Mouse (Mus musculus) forebrain, embryonic 11.5 days (tissue): ENCODE data around the gene Olfr692. TPM values are rescaled to one million over a fixed set of nuclear protein-coding genes. Genes with fewer than 3 reads are reported as not detected.

Experiments
- ATAC-seq: fragments of 200-750 bp; cut with Nextera tagmentation; replicated peaks from 2 replicates; pipeline ENCODE4 v1.8.0; 2017; ENCODE audit warnings: moderate TSS enrichment; ENCODE audit not compliant: low FRiP score
- DNase-seq: peaks from one replicate; pipeline ENCODE4 v3.0.0-alpha.2; 2017; ENCODE audit warnings: low spot score
- H3K27ac ChIP-seq: fragments of 300-500 bp; sonication (generic); 2 replicates; pipeline ENCODE4 v1.5.1; 2014; ENCODE audit warnings: low read depth, low read length
- H3K27me3 ChIP-seq: fragments of 300-500 bp; sonication (generic); 2 replicates; pipeline ENCODE4 v1.6.1; 2014; ENCODE audit warnings: mild to moderate bottlenecking, low read length, mixed read lengths; ENCODE audit not compliant: control insufficient read depth, insufficient read depth
- H3K36me3 ChIP-seq: fragments of 300-500 bp; sonication (generic); 2 replicates; pipeline ENCODE4 v1.6.1; 2014; ENCODE audit warnings: mild to moderate bottlenecking, low read length, moderate library complexity, mixed read lengths; ENCODE audit not compliant: control insufficient read depth, insufficient read depth
- H3K4me1 ChIP-seq: fragments of 300-500 bp; sonication (generic); replicated peaks from 2 replicates; pipeline ENCODE4 v1.6.1; 2014; ENCODE audit warnings: low read length, mixed read lengths; ENCODE audit not compliant: control insufficient read depth, insufficient read depth
- H3K4me2 ChIP-seq: fragments of 300-500 bp; sonication (generic); 2 replicates; pipeline ENCODE4 v1.6.1; 2014; ENCODE audit warnings: low read depth, mild to moderate bottlenecking, low read length, moderate library complexity, mixed read lengths; ENCODE audit not compliant: severe bottlenecking
- H3K4me3 ChIP-seq: fragments of 300-500 bp; sonication (generic); 2 replicates; pipeline ENCODE4 v1.5.1; 2014; ENCODE audit warnings: low read depth, low read length
- H3K9ac ChIP-seq: fragments of 300-500 bp; sonication (generic); 2 replicates; pipeline ENCODE4 v1.6.1; 2014; ENCODE audit warnings: low read length
- H3K9me3 ChIP-seq: fragments of 300-500 bp; sonication (generic); 2 replicates; pipeline ENCODE4 v1.6.1; 2016; ENCODE audit warnings: low read length, mixed read lengths; ENCODE audit not compliant: control insufficient read depth
- WGBS: fragments of 180-500 bp; shearing (Covaris S2); extraction: QIAGEN DNeasy Blood & Tissue Kit; methylation state at CpG from one replicate; pipeline ENCODE4 v1.1.7; 2014; 5-methylcytosine and 5-hydroxymethylcytosine counted together
- polyA plus RNA-seq: library from polyadenylated mRNA; unstranded; fragments of >200 nt; fragmentation: Nextera tagmentation; extraction: Ambion mirVana; gene quantifications from 2 replicates; pipeline ENCODE4 v1.2.1, GENCODE M21; 2014

The Olfr692 gene
- polyA plus RNA-seq, 1 experiment from 2014 or later, result not detected

- ATAC-seq, result no peak
These were observed 48.5 kb downstream of the Olfr692 start for GRCm38 (mm10) chr7:105416529-105416928.

GRCm38 (mm10) chr7:105418106-105418505, 50.1 kb downstream of the Olfr692 start:
- no peaks in the 10 kb centered on the region for H3K9me3 ChIP-seq
- no peak for ATAC-seq
- DNase-seq, result no peak
- no peak overlapping the region for H3K4me2 ChIP-seq
- H3K9ac ChIP-seq, result no peak overlapping the region
- H3K27me3 ChIP-seq, result no peaks in the 10 kb centered on the region
- no peak overlapping the region for H3K27ac ChIP-seq
- H3K4me3 ChIP-seq, result no peak overlapping the region
- 88% methylated on average over 5 of the region's 5 CpGs for WGBS
- no peaks in the 10 kb centered on the region for H3K4me1 ChIP-seq
- no peaks in the 10 kb centered on the region for H3K36me3 ChIP-seq

More at GRCm38 (mm10) chr7:105416529-105416928, 48.5 kb downstream of the Olfr692 start:
- no peaks in the 10 kb centered on the region for H3K27me3 ChIP-seq
- no peaks in the 10 kb centered on the region for H3K9me3 ChIP-seq
- no peak overlapping the region for H3K9ac ChIP-seq
- 92% methylated on average over 7 of the region's 7 CpGs for WGBS
- no peak overlapping the region for H3K27ac ChIP-seq
- no peaks in the 10 kb centered on the region for H3K36me3 ChIP-seq
- no peak overlapping the region for H3K4me3 ChIP-seq
- no peaks in the 10 kb centered on the region for H3K4me1 ChIP-seq
- no peak for DNase-seq
- H3K4me2 ChIP-seq, result no peak overlapping the region

Other genes with a start within 250 kb of the Olfr692 start
- not detected in 2 replicates for gene Olfr683, start 221.2 kb upstream of the Olfr692 start, polyA plus RNA-seq
- not detected in 2 replicates for gene Olfr684, start 204.6 kb upstream of the Olfr692 start, polyA plus RNA-seq
- not detected in 2 replicates for gene Olfr685, start 182.2 kb upstream of the Olfr692 start, polyA plus RNA-seq
- gene Olfr686, start 160.7 kb upstream of the Olfr692 start, polyA plus RNA-seq, result not detected in 2 replicates
- gene Olfr688, start 80.1 kb upstream of the Olfr692 start, polyA plus RNA-seq, result not detected in 2 replicates
- not detected in 2 replicates for gene Olfr689, start 57.1 kb upstream of the Olfr692 start, polyA plus RNA-seq
- not detected in 2 replicates for gene Olfr690, start 34.1 kb upstream of the Olfr692 start, polyA plus RNA-seq
- 0.12 and 0.39 TPM in 2 replicates for gene Olfr691, start 26.0 kb upstream of the Olfr692 start, polyA plus RNA-seq
- gene Gm5901, start 6.8 kb downstream of the Olfr692 start, polyA plus RNA-seq, result not detected in 2 replicates
- gene Fam160a2, start 31.8 kb downstream of the Olfr692 start, polyA plus RNA-seq, result 45.0 and 47.4 TPM in 2 replicates
- gene Cnga4, start 36.3 kb downstream of the Olfr692 start, polyA plus RNA-seq, result 0.15 TPM in 1 of 2 replicates, not detected in the other
- 0.13 and 0.51 TPM in 2 replicates for gene Cckbr, start 57.5 kb downstream of the Olfr692 start, polyA plus RNA-seq
- gene Cavin3, start 114.1 kb downstream of the Olfr692 start, polyA plus RNA-seq, result 21.1 and 26.4 TPM in 2 replicates
- gene Smpd1, start 186.1 kb downstream of the Olfr692 start, polyA plus RNA-seq, result 35.1 and 42.1 TPM in 2 replicates
- gene Apbb1, start 213.4 kb downstream of the Olfr692 start, polyA plus RNA-seq, result 106 and 117 TPM in 2 replicates
- gene Hpx, start 231.9 kb downstream of the Olfr692 start, polyA plus RNA-seq, result not detected in 2 replicates